Mouse (Mus musculus) liver, embryonic 11.5 days (tissue): Measurements from ENCODE around the gene Nkx6-2. TPM values are rescaled to one million over a fixed set of nuclear protein-coding genes. Genes with fewer than 3 reads are reported as not detected.

ENCODE experiments used
- ATAC-seq: fragments of 200-750 bp; cut with Nextera tagmentation; replicated peaks from 2 replicates; pipeline ENCODE4 v1.8.0; 2017; ENCODE audit warnings: moderate number of reproducible peaks, mild to moderate bottlenecking, moderate TSS enrichment, moderate library complexity; ENCODE audit not compliant: low FRiP score
- DNase-seq: peaks from one replicate; pipeline ENCODE4 v3.0.0-alpha.2; 2017; ENCODE audit warnings: low spot score
- H3K27ac ChIP-seq: fragments of 300-500 bp; sonication (generic); 2 replicates; pipeline ENCODE4 v1.5.1; 2014; ENCODE audit warnings: mild to moderate bottlenecking, low read depth, low read length, control low read depth
- H3K27me3 ChIP-seq: fragments of 300-500 bp; sonication (generic); replicated peaks from 2 replicates; pipeline ENCODE4 v1.6.1; 2014; ENCODE audit warnings: low read length, mixed read lengths; ENCODE audit not compliant: control insufficient read depth, insufficient read depth
- H3K36me3 ChIP-seq: fragments of 300-500 bp; sonication (generic); 2 replicates; pipeline ENCODE4 v1.6.1; 2014; ENCODE audit warnings: mild to moderate bottlenecking, low read length, moderate library complexity, mixed read lengths; ENCODE audit not compliant: control insufficient read depth, insufficient read depth
- H3K4me1 ChIP-seq: fragments of 300-500 bp; sonication (generic); replicated peaks from 2 replicates; pipeline ENCODE4 v1.6.1; 2014; ENCODE audit warnings: low read length, mixed read lengths; ENCODE audit not compliant: control insufficient read depth, insufficient read depth
- H3K4me2 ChIP-seq: fragments of 300-500 bp; sonication (generic); 2 replicates; pipeline ENCODE4 v1.6.1; 2014; ENCODE audit warnings: mild to moderate bottlenecking, control low read depth, moderate library complexity
- H3K4me3 ChIP-seq: fragments of 300-500 bp; sonication (generic); 2 replicates; pipeline ENCODE4 v1.5.1; 2014; ENCODE audit warnings: low read depth, low read length, control low read depth
- H3K9ac ChIP-seq: fragments of 300-500 bp; sonication (generic); 2 replicates; pipeline ENCODE4 v1.6.1; 2014; ENCODE audit warnings: low read depth, low read length, control low read depth
- H3K9me3 ChIP-seq: fragments of 300-500 bp; sonication (generic); 2 replicates; pipeline ENCODE4 v1.6.1; 2016; ENCODE audit warnings: low read length, inconsistent platforms, mixed read lengths; ENCODE audit not compliant: control insufficient read depth
- WGBS: fragments of 180-500 bp; shearing (Covaris S2); extraction: QIAGEN DNeasy Blood & Tissue Kit; methylation state at CpG from one replicate; pipeline ENCODE4 v1.1.7; 2014; 5-methylcytosine and 5-hydroxymethylcytosine counted together
- polyA plus RNA-seq: library from polyadenylated mRNA; unstranded; fragments of >200 nt; fragmentation: Nextera tagmentation; extraction: Ambion mirVana; gene quantifications from 2 replicates; pipeline ENCODE4 v1.2.1, GENCODE M21; 2014

Nkx6-2 gene
- polyA plus RNA-seq, 1 experiment from 2014 or later, result 0.56 TPM

DNA sequence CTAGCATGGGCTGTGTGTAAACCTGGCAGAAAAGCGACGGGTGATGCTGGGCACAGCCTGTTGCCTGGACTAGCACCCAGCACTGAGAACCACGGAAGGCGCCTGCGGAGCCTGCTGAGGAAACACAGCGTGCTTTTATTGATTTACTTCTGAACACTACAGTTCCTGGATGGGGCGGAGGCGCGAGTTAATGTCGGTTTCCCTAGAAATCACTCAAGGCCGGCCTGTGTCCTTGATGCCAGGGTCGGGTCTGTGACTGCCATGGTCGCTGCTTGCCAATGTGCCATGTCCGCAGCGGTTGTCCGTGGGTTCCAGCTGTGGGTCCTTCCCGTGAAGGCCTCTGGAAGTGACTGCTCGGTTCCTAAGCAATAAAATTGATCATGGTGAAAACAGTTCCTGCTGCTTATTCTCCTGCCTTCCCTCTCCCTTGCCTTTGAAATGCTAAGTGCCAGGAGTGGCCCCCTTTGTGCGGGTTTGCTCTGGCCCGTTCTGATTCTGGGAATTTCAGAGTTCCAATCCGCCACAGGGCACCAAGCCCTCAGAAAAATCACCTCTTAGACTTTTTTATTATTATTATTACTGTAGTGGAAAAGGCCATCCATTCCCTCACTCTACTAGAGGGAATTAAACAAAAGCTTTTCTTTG is 3.2 kb downstream of the Nkx6-2 start:
- Histone ChIP-seq H3K4me2 (no peak overlapping the region), H3K9ac (no peak overlapping the region), H3K36me3 (no peaks in the 10 kb centered on the region), H3K4me1 (peaks cover 21% of the 10 kb centered on the region), H3K4me3 (no peak overlapping the region), H3K9me3 (no peaks in the 10 kb centered on the region), H3K27ac (no peak overlapping the region), H3K27me3 (peaks cover 65% of the 10 kb centered on the region)
- ATAC-seq (no peak), DNase-seq (no peak)
- 76% methylated on average over 21 of the region's 21 CpGs for WGBS

DNA sequence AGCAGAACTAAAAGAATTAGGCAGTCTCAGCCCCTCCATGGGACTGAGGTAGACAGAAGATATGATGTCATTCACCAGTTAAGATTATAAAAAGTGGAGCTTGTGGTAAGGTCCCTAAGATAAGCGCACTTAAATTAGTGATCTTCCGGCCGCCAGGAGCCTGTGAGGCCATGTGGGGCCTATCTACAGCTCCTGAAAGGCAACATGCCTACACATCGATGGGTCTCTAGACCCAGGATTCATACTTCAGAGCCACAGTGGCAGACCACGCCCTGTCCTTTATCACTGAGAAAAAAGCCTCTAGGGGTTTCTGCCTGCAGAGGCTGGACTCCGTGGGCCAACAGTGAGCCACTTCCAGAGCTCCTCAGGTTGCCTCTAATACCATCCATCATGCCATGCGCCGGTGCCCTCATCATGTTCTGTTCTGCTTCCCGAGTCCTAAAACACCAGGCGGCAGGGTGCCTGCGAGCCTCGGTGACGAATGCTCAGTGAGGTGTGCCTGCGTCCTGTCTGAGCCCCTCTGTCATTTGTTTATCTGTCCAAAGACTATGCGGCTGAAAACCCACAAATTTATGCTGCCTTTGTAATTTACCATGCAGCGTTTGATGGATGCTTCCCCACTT is 6.4 kb downstream of the Nkx6-2 start:
- DNase-seq, result no peak
- peak; percentile 75 for ATAC-seq
- no peak overlapping the region for H3K4me2 ChIP-seq
- H3K36me3 ChIP-seq, result no peaks in the 10 kb centered on the region
- no peaks in the 10 kb centered on the region for H3K9me3 ChIP-seq
- H3K4me3 ChIP-seq, result no peak overlapping the region
- no peak overlapping the region for H3K9ac ChIP-seq
- no peak overlapping the region for H3K27ac ChIP-seq
- WGBS, result 65% methylated on average over 16 of the region's 16 CpGs
- peaks cover 11% of the 10 kb centered on the region for H3K4me1 ChIP-seq
- peaks cover 33% of the 10 kb centered on the region for H3K27me3 ChIP-seq

DNA sequence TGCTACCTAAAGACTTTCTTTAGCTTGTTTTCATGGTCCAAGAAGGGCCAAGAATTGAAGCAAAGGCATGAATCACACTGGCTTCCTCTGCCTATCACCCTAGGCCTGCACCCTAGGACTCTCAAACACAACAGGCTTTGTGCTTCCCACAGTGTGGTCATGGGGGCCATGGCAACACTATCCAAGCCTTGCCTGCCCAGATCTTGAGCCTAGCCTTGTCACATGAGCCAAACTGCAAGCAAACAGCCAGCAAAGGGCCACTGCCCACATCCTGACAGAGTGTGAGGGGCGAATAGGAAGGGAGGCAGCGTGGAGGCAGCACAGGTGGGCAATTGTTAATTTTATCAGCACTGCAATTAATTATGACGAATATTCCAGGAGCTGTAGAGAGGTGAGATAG is 9.9 kb downstream of the Nkx6-2 start:
- no peak overlapping the region for H3K4me3 ChIP-seq
- no peak overlapping the region for H3K27ac ChIP-seq
- peaks cover 7% of the 10 kb centered on the region for H3K4me1 ChIP-seq
- no peaks in the 10 kb centered on the region for H3K9me3 ChIP-seq
- ATAC-seq (no peak), DNase-seq (no peak)
- H3K9ac ChIP-seq, result no peak overlapping the region
- WGBS, result 73% methylated on average over 3 of the region's 3 CpGs
- H3K4me2 ChIP-seq, result no peak overlapping the region
- H3K36me3 ChIP-seq, result no peaks in the 10 kb centered on the region
- no peaks in the 10 kb centered on the region; the same call in 1 of the 2 replicates for H3K27me3 ChIP-seq

DNA sequence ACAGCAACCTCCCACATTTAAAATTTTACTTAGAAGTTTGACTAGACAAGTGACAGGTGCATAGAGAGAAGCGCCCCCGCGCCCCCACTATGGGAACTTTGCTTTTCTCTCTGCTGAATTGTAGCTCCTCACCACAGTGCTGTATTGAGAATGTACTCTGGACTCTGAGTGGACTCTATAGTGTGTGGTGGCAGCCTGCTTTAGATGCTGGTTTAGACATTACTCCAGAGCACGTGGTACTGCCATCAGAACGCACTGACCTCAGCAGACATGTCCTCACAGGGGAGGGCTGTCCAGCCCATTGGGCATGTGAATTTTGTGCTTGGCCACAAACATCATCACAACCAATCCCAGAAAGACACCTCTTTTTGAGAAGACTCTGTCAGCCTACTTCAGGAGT is 11.8 kb downstream of the Nkx6-2 start:
- Histone ChIP-seq H3K4me2 (no peak overlapping the region), H3K36me3 (no peaks in the 10 kb centered on the region), H3K4me1 (no peaks in the 10 kb centered on the region), H3K9me3 (no peaks in the 10 kb centered on the region), H3K4me3 (no peak overlapping the region), H3K27ac (no peak overlapping the region), H3K9ac (no peak overlapping the region), H3K27me3 (no peaks in the 10 kb centered on the region)
- WGBS, result 92% methylated on average over 5 of the region's 5 CpGs
- DNase-seq (no peak), ATAC-seq (no peak)

DNA sequence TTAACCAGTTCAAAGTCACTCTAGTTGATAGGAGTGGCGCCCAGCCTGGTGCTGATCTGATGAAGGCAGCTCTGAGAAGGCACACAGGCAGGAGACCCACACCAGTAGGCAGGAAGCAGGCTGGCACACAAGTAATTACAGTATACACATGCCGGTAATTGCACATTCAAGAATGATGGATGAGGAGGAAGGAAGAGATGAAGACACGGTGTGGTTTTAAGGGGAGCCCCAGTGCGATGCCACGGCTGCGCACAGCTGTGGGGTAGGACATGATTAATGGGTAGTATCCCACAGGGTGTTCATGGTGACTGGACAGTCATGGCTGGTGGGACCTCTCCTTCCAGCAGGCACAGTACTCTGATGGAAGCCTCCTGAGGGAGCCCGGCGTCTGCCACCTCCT is 16.1 kb downstream of the Nkx6-2 start:
- Histone ChIP-seq H3K4me3 (no peak overlapping the region), H3K27me3 (no peaks in the 10 kb centered on the region), H3K4me2 (no peak overlapping the region), H3K9ac (no peak overlapping the region), H3K27ac (no peak overlapping the region), H3K9me3 (no peaks in the 10 kb centered on the region), H3K36me3 (no peaks in the 10 kb centered on the region), H3K4me1 (no peaks in the 10 kb centered on the region)
- DNase-seq (no peak), ATAC-seq (no peak)
- 51% methylated on average over 8 of the region's 8 CpGs for WGBS

DNA sequence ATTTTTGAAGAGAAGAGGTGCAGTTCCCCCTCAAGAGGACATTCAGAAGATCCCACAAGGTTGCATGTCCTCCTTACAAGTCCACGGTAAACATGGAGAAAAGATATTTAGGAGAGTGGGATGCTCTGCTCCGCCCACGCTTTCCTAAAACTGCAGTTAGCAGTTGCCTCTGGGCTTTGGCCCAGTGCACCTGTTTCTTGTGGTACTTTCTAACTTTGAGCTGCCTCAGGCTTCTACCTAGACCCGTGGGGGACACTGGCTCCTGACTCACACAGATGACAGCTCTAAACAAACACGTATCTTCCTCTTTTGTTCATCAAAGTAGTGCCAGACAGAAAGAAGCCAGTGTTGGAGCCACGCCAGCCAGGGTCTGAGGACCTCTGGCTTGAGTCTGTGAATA is 16.6 kb downstream of the Nkx6-2 start:
- H3K27ac ChIP-seq, result no peak overlapping the region
- no peaks in the 10 kb centered on the region for H3K9me3 ChIP-seq
- no peak overlapping the region for H3K9ac ChIP-seq
- H3K36me3 ChIP-seq, result no peaks in the 10 kb centered on the region
- no peaks in the 10 kb centered on the region for H3K4me1 ChIP-seq
- DNase-seq (no peak), ATAC-seq (no peak)
- no peaks in the 10 kb centered on the region for H3K27me3 ChIP-seq
- no peak overlapping the region for H3K4me3 ChIP-seq
- WGBS, result 66% methylated on average over 6 of the region's 6 CpGs
- H3K4me2 ChIP-seq, result no peak overlapping the region

DNA sequence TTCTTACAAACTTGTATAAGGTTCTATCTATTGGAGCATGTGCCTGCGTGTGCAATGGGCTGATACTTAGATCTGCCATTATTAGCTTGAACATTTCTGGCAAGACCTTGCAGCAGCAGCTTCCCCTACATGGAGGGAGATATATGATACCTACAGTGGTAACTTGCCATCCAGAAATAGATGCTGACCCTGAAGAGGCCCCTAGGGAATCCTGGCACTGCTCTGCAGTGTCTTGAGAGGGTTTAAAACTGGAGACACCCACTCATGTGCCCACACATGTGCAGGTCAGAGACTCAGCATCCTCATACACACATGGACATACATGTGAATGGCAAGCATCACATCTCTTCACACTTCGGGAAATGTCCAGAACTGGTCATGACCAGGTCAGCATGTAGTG is 18.4 kb downstream of the Nkx6-2 start:
- whole genome bisulfite sequencing, result 93% methylated on average over 2 of the region's 2 CpGs

DNA sequence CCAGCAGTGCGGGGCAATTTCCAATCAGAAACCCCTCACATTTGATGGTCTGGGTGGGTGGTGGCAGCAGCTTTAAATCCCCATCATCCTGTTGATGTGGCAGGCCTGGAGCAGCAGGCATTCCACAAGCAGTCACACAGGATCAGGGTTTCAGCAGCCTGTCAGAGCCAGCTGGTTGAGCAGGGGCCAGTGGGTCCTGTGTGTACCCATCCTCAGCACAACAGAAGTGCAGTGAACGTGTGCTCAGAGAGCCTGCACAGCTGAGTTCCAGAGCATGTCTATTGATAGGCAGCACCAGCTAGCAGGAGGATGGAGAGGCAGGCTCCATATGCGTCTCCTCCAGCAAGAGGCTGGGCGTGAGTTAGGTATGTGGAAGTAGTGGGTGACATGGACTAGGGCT is 19.2 kb downstream of the Nkx6-2 start:
- DNase-seq (no peak), ATAC-seq (no peak)
- WGBS, result 72% methylated on average over 4 of the region's 4 CpGs
- no peak overlapping the region for H3K4me3 ChIP-seq
- H3K4me1 ChIP-seq, result no peaks in the 10 kb centered on the region
- H3K4me2 ChIP-seq, result no peak overlapping the region
- H3K27ac ChIP-seq, result no peak overlapping the region
- H3K9ac ChIP-seq, result no peak overlapping the region
- H3K36me3 ChIP-seq, result no peaks in the 10 kb centered on the region
- no peaks in the 10 kb centered on the region for H3K27me3 ChIP-seq
- no peaks in the 10 kb centered on the region for H3K9me3 ChIP-seq

More for the DNA sequence above, 18.4 kb downstream of the Nkx6-2 start:
- Histone ChIP-seq H3K4me3 (no peak overlapping the region), H3K4me1 (no peaks in the 10 kb centered on the region), H3K27me3 (no peaks in the 10 kb centered on the region), H3K9ac (no peak overlapping the region), H3K4me2 (no peak overlapping the region), H3K9me3 (no peaks in the 10 kb centered on the region), H3K36me3 (no peaks in the 10 kb centered on the region), H3K27ac (no peak overlapping the region)
- DNase-seq (no peak), ATAC-seq (no peak)

DNA sequence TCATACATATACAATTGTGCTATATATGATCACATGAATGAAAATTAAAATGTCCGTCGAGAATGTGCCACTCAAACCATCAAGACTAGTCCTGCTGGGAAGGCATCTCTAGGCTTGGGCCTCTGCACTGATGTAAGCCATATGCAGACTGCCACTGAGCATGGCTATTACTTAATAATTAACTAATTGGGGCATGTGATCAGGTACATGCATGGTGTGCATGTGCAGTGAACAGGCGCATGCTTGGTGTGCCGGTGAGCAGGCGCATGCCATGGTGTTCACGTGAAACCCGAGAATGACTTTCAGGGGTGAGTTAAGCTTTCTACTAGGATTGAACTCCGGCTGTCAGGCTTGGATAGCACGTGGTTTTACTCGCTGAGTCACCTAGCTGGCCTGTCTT is 22.9 kb downstream of the Nkx6-2 start:
- 87% methylated on average over 10 of the region's 10 CpGs for WGBS
- Histone ChIP-seq H3K36me3 (no peaks in the 10 kb centered on the region), H3K27me3 (no peaks in the 10 kb centered on the region), H3K4me3 (no peak overlapping the region), H3K4me2 (no peak overlapping the region), H3K9me3 (no peaks in the 10 kb centered on the region), H3K9ac (no peak overlapping the region), H3K27ac (no peak overlapping the region), H3K4me1 (no peaks in the 10 kb centered on the region)
- no peak for ATAC-seq
- no peak for DNase-seq
